Mouse (Mus musculus): ENCODE data around the gene 5530400C23Rik. TPM values are rescaled to one million over a fixed set of nuclear protein-coding genes. Genes with fewer than 3 reads are reported as not detected.
"Not testable (repeated sequence)": the region's sequence is repeated elsewhere in the genome, so short reads cannot be mapped to it uniquely, and the experiment has no call there.

The 5530400C23Rik gene
- polyA plus RNA-seq (2021): not detected

DNA sequence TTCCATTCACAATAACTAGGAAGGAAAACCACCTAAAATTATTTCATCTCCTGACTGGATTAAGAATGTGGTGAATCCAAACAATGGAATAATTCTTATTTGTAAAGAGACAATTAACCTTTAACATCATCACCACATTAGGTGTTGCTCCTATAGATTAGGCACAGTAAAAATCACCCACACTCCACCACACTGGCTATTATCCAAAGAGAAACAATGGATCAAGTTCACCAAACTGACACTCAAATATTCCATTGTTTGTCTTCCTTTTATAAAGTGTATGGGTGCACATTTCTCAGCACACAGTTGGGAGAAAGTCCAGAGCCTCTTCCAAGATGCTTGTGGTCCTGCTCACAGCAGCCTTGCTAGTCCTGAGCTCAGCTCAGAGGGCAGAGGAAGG is at the start of gene 5530400C23Rik:
Gene 5530400C23Rik, plus strand, starts transcription at position 301 of the 400 bp plus-strand sequence.
- in situ Hi-C loops (cut with MboI; ENCODE audit: low pct_unique_long_range_greater_than_20kb); DNase-seq (ENCODE audit: low read depth, low spot score); H3K27me3 ChIP-seq; ATAC-seq; POLR2A ChIA-PET; CTCF ChIA-PET: not testable (repeated sequence)

DNA sequence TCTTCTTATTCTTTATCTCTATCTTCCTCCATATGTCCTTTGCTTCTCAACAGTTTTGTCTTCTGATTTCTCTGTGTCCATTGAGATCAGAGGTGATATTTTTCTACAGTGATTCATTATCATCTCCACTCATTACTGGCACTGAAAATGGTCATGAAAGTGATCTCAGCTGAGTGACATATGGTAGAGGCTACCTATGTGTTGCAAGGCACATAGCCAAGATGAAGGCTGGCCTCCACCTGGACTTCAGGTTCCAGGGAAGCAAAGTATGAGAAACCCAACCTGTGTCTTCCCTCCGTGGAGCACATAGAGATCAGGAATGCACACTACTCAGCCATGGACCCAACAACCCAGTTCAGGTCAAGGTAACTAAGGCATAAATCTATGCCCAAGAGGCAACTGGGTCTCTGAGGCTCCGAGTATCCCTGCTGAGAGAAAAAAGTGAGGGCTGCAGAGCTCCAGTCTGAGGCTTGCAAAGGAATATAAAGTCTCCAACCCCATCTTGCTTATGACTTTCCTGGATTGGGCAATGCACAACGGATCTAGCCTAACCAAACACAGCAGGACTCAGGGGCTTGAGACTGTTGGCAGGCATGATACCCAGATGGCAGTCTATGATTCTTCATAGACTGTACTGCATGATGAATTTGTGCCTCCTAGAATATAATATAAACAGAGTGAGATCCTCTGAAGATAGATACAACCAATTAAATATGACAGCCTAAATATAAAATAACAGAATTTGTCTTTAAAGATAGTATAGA is 14.1 kb downstream of the 5530400C23Rik start:
- TF ChIP-seq CTCF (IDR thresholded peaks at IDR 0.05): no peak
- no peak for ATAC-seq
- no peak for DNase-seq (ENCODE audit: low read depth, low spot score)
- in situ Hi-C loops (cut with MboI; ENCODE audit: low pct_unique_long_range_greater_than_20kb): loop anchor here (10.0 kb wide), 1 partner anchor 59 kb away; no protein-coding TSS in a partner anchor
- no peaks in the 10 kb centered on the region for H3K27me3 ChIP-seq
- CTCF ChIA-PET: no interaction called here
- POLR2A ChIA-PET: no interaction called here

DNA sequence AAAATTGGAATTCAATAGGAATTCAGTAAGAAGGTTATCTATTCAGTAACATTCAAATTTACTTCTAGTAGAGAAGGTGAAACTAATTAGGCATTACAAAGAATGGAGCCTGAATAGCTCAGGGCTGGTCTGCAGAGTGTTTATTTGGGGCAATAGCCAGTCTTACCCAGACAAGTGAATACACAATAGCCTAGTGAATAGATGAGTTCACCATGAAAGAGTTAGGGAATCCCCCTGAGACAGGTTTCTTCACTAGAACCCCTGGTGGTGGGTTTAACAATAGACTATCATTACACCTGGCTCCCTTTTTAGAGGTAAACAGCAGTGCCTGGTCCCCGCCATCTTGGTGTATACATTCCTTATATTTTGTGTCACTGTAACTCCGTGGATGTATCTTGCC is 21.9 kb downstream of the 5530400C23Rik start:
- in situ Hi-C loops (cut with MboI; ENCODE audit: low pct_unique_long_range_greater_than_20kb); H3K27me3 ChIP-seq; POLR2A ChIA-PET; DNase-seq (ENCODE audit: low read depth, low spot score); ATAC-seq; CTCF ChIA-PET: not testable (repeated sequence)

DNA sequence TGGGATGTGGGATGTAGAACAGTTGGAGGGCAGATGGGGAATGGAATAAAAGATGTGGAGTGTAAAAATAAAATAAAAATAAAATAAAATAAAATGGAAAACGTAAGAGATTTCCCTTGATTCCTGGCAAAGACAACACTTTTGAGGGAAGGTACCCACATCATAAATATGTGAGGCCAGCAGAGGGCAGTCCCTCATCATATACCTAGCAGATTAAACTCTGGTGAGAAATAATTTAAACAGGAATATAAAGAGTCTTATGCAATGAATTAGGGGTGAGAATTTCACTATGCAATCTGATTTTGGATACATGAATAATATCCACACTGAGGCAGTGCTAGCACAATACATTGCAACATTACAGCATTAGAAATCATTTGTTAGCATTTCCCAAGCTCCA is 46.5 kb downstream of the 5530400C23Rik start:
- TF ChIP-seq CTCF (IDR thresholded peaks at IDR 0.05): no peak
- no peak for ATAC-seq
- ChIA-PET CTCF (no interaction called here), POLR2A (no interaction called here)
- in situ Hi-C loops (cut with MboI; ENCODE audit: low pct_unique_long_range_greater_than_20kb): loop anchor here (5.0 kb wide), 1 partner anchor 234 kb away; no protein-coding TSS in a partner anchor
- no peaks in the 10 kb centered on the region for H3K27me3 ChIP-seq
- no peak for DNase-seq (ENCODE audit: low read depth, low spot score)

DNA sequence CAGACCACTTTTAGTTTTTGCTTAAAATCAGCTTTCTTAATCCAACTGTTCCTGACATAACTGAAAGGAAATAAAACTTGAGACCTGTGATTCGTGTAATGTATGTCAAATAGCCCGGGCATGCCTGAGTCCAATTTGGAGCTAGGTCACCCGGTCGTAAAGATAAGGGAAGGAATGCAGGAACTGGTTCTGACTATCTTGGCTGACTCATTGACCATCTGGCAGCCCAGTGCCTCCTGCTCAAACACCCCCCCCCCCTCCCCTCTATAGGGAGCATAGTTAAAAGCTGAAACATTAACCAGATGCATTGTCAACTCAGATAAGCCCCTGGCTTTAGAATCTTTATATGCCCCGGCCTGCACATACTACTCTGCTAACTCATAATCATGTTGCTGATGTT is 49.7 kb downstream of the 5530400C23Rik start:
- POLR2A ChIA-PET; in situ Hi-C loops (cut with MboI; ENCODE audit: low pct_unique_long_range_greater_than_20kb); DNase-seq (ENCODE audit: low read depth, low spot score); ATAC-seq; CTCF ChIA-PET; H3K27me3 ChIP-seq: not testable (repeated sequence)

Other genes starting within 250 kb of the 5530400C23Rik start
- not detected for gene Tas2r140, start 236.4 kb upstream of the 5530400C23Rik start, polyA plus RNA-seq (2021)
- gene Smim10l1, start 187.3 kb upstream of the 5530400C23Rik start, polyA plus RNA-seq (2021): 61.8 TPM